ENCODE assay signal across 9 mouse cellular contexts in genomic region chr1:67218339-67218944, GRCm38 (mm10).
DNase-seq lines count a peak whose midpoint lies in the region; ATAC-seq lines count a peak whose summit lies in the region.
"Had no signal": no experiment of that assay in that cellular context is flagged by ENCODE, and none has a peak within 500 bp of the region (broad histone marks: within the 10 kb centered on the region; RNA-seq: fewer than 3 reads in every experiment).

No protein-coding gene starts in this region.

- H3K36me3 ChIP-seq in forebrain, embryonic 15.5 days, result no peaks in the 10 kb centered on the region
- H3K36me3 ChIP-seq in midbrain, embryonic 14.5 days (ENCODE audit: control insufficient read depth, insufficient read depth, low read length), result no peaks in the 10 kb centered on the region
- H3K36me3 ChIP-seq: liver, embryonic 13.5 days had no signal

- WGBS in forebrain, embryonic 15.5 days, result 30% methylated on average over 2 of the region's 2 CpGs
- WGBS in midbrain, embryonic 14.5 days, result 19% methylated on average over 2 of the region's 2 CpGs

- H3K4me3 ChIP-seq in forebrain, embryonic 15.5 days, result no peak overlapping the region
- H3K4me3 ChIP-seq in midbrain, embryonic 14.5 days (replicated peaks; ENCODE audit: low read depth, low read length), result no peak overlapping the region
- H3K4me3 ChIP-seq: liver, embryonic 13.5 days had no signal

- ATAC-seq in forebrain, embryonic 15.5 days (replicated peaks), result peak; percentile 46; the same call in 1 of the 2 replicates
- no peak for ATAC-seq in midbrain, embryonic 14.5 days (ENCODE audit: low FRiP score, low TSS enrichment)
- ATAC-seq in megakaryocyte progenitor cell, adult 5-6 weeks (replicated peaks; ENCODE audit: poor library complexity), result no peak

- peak; percentile 9 for DNase-seq in heart, postnatal 4 days
- DNase-seq in heart, adult 18-20 months, result no peak
- DNase-seq in ZHBTc4 (ENCODE audit: low read depth, low spot score), result peak; percentile 21
- DNase-seq in midbrain, embryonic 14.5 days, result peak; percentile 65
- DNase-seq in thymus, postnatal 0 days (ENCODE audit: low spot score), result no peak
- no peak for DNase-seq in heart, postnatal 36 days
- DNase-seq: liver, embryonic 13.5 days had no signal

- no peak overlapping the region for H3K9ac ChIP-seq in forebrain, embryonic 15.5 days (replicated peaks)
- no peak overlapping the region for H3K9ac ChIP-seq in midbrain, embryonic 14.5 days (replicated peaks; ENCODE audit: low read length)
- H3K9ac ChIP-seq: liver, embryonic 13.5 days had no signal

- intact Hi-C loops in heart, postnatal 36 days (cut with DNase I), result no loop called here

- H3K27ac ChIP-seq in forebrain, embryonic 15.5 days (replicated peaks), result no peak overlapping the region
- H3K27ac ChIP-seq in midbrain, embryonic 14.5 days (replicated peaks; ENCODE audit: low read depth, low read length), result no peak overlapping the region
- H3K27ac ChIP-seq: liver, embryonic 13.5 days had no signal

- H3K4me1 ChIP-seq in forebrain, embryonic 15.5 days, result peaks cover 4% of the 10 kb centered on the region; the same call in 1 of the 2 replicates
- H3K4me1 ChIP-seq in midbrain, embryonic 14.5 days (ENCODE audit: control insufficient read depth, insufficient read depth, low read length), result no peaks in the 10 kb centered on the region
- H3K4me1 ChIP-seq: liver, embryonic 13.5 days had no signal

- no peaks in the 10 kb centered on the region for H3K27me3 ChIP-seq in forebrain, embryonic 15.5 days
- H3K27me3 ChIP-seq in midbrain, embryonic 14.5 days (ENCODE audit: control insufficient read depth, insufficient read depth, low read length), result no peaks in the 10 kb centered on the region
- H3K27me3 ChIP-seq: liver, embryonic 13.5 days had no signal

- no peaks in the 10 kb centered on the region for H3K9me3 ChIP-seq in forebrain, embryonic 15.5 days
- no peaks in the 10 kb centered on the region for H3K9me3 ChIP-seq in midbrain, embryonic 14.5 days (ENCODE audit: control insufficient read depth, low read length)
- H3K9me3 ChIP-seq: liver, embryonic 13.5 days had no signal

- no peak overlapping the region for H3K4me2 ChIP-seq in forebrain, embryonic 15.5 days (replicated peaks)
- no peak overlapping the region for H3K4me2 ChIP-seq in midbrain, embryonic 14.5 days (ENCODE audit: low read length)
- H3K4me2 ChIP-seq: liver, embryonic 13.5 days had no signal

Comparison
In these comparisons a context has a peak if more than half of its experiments do, and no peak if none do; other contexts are left out.
1. DNase-seq: peak in heart, postnatal 4 days (single experiment), ZHBTc4 (single experiment) and midbrain, embryonic 14.5 days (single experiment); none in heart, adult 18-20 months (0 of 2), thymus, postnatal 0 days (single experiment) and heart, postnatal 36 days (0 of 2).